Mouse (Mus musculus) sigmoid colon, adult 10 weeks (tissue): ENCODE results near the gene Cables2. TPM values are rescaled to one million over a fixed set of nuclear protein-coding genes. Genes with fewer than 3 reads are reported as not detected.

Experiments used
- polyA plus RNA-seq: library from polyadenylated mRNA; stranded (reverse); fragments of 350-450 nt; fragmentation: Illumina TruSeq; extraction: RNeasy Lipid Tissue Mini Kit (QIAGEN cat#74804); gene quantifications from one replicate; pipeline ENCODE4 v1.2.3, GENCODE M21; 2014; ENCODE audit warnings: low read depth, low replicate concordance

The Cables2 gene
- 12.5 TPM for polyA plus RNA-seq

GRCm38 (mm10) chr2:180273394-180274244 is at the start of gene Cables2:
Gene Cables2, minus strand, starts transcription at chr2:180273496.

GRCm38 (mm10) chr2:180289440-180290108 is 16.3 kb upstream of the Cables2 start, which contains the start of gene Rbbp8nl:
Gene Rbbp8nl, minus strand, starts transcription at chr2:180289879.

GRCm38 (mm10) chr2:180257001-180257521 is 16.2 kb downstream of the Cables2 start, which contains the start of gene Rps21:
Gene Rps21, plus strand, starts transcription at chr2:180257377.

GRCm38 (mm10) chr2:180225762-180226378 is 47.4 kb downstream of the Cables2 start, which contains the start of gene Lama5:
Gene Lama5, minus strand, starts transcription at chr2:180225859.

Other genes starting within 250 kb of the Cables2 start
- gene Lsm14b, start 248.5 kb downstream of the Cables2 start, polyA plus RNA-seq, result 44.6 TPM
- 58.1 TPM for gene Psma7, start 231.1 kb downstream of the Cables2 start, polyA plus RNA-seq
- gene Ss18l1, start 231.0 kb downstream of the Cables2 start, polyA plus RNA-seq, result 9.6 TPM
- gene Mtg2, start 202.9 kb downstream of the Cables2 start, polyA plus RNA-seq, result 2.1 TPM
- not detected for gene Hrh3, start 169.0 kb downstream of the Cables2 start, polyA plus RNA-seq
- gene Osbpl2, start 154.2 kb downstream of the Cables2 start, polyA plus RNA-seq, result 148 TPM
- gene Adrm1, start 102.0 kb downstream of the Cables2 start, polyA plus RNA-seq, result 9.0 TPM
- 6.2 TPM for gene Lama5, start 47.6 kb downstream of the Cables2 start, polyA plus RNA-seq
- gene Rps21, start 16.1 kb downstream of the Cables2 start, polyA plus RNA-seq, result 220 TPM
- not detected for gene Rbbp8nl, start 16.4 kb upstream of the Cables2 start, polyA plus RNA-seq
- gene Gata5, start 61.2 kb upstream of the Cables2 start, polyA plus RNA-seq, result not detected
- gene Slco4a1, start 182.7 kb upstream of the Cables2 start, polyA plus RNA-seq, result 1.1 TPM
- 0.09 TPM for gene Ntsr1, start 226.5 kb upstream of the Cables2 start, polyA plus RNA-seq